Mouse (Mus musculus): Measurements from ENCODE around the gene Lct. TPM values are rescaled to one million over a fixed set of nuclear protein-coding genes. Genes with fewer than 3 reads are reported as not detected.

Gene Lct
- polyA plus RNA-seq (2015; fragmentation: Nextera tagmentation; extraction: Ambion mirVana) = 0.07 and 0.08 TPM in 2 replicates

DNA sequence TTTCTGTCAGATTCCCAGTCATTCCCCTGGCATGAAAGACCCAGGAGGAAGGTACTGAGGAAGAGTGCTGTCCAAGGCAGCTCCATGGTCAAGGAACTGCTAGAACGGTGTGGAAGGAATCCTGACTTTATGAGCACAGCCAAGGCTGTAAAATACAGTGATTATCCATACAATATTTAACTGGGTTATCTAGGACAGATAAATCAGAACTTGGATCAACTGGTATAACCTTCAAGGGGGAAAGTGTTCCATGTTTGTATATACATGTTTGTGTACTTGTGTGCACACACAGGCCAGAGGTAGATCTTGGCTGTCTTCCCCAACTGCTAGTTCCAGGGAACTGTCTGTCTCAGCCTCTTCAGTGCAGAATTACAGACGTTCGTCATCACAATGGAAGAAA lies at the start of gene Lct:
Lct (minus strand) TSS at position 101 of the 400 bp plus-strand sequence.
- H3K36me3 ChIP-seq = peaks cover 62% of the 10 kb centered on the region
- H3K4me2 ChIP-seq (replicated peaks) = no peak within 1 kb of the TSS
- no peaks in the 10 kb centered on the region for H3K9me3 ChIP-seq (replicated peaks)
- WGBS = 88% methylated on average over 3 of the region's 3 CpGs
- no peak within 1 kb of the TSS for H3K27ac ChIP-seq (replicated peaks)
- H3K27me3 ChIP-seq = no peaks in the 10 kb centered on the region
- H3K9ac ChIP-seq = no peak within 1 kb of the TSS
- H3K4me1 ChIP-seq = no peaks in the 10 kb centered on the region
- no peak for ATAC-seq (ENCODE audit: insufficient number of reproducible peaks, low FRiP score, low TSS enrichment, low read depth)
- no peak within 1 kb of the TSS for H3K4me3 ChIP-seq (replicated peaks)

DNA sequence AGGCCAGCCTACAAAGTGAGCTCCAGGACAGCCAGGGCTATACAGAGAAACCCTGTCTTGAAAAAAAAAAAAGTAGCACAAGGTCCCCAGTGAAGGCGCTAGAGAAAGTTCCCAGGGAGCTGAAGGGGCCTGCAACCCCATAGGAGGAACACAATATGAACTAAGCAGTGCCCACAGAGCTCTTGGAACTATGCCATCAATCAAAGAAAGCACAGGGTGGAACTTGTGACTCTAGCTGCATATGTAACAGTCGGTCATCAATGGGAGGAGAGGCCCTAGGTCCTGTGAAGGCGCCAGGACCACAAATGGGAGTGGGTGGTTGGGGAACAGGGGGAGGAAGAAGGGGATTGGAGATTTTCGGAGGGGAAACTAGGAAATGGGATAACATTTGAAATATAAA lies 48.7 kb upstream of the Lct start:
- no peaks in the 10 kb centered on the region for H3K27me3 ChIP-seq
- peaks cover 30% of the 10 kb centered on the region for H3K36me3 ChIP-seq
- H3K4me2 ChIP-seq (replicated peaks) = no peak overlapping the region
- ATAC-seq (ENCODE audit: insufficient number of reproducible peaks, low FRiP score, low TSS enrichment, low read depth) = no peak
- no peaks in the 10 kb centered on the region for H3K4me1 ChIP-seq
- H3K27ac ChIP-seq (replicated peaks) = no peak overlapping the region
- no peak overlapping the region for H3K9ac ChIP-seq
- H3K9me3 ChIP-seq (replicated peaks) = no peaks in the 10 kb centered on the region
- H3K4me3 ChIP-seq (replicated peaks) = no peak overlapping the region
- WGBS = 98% methylated on average over 4 of the region's 4 CpGs

DNA sequence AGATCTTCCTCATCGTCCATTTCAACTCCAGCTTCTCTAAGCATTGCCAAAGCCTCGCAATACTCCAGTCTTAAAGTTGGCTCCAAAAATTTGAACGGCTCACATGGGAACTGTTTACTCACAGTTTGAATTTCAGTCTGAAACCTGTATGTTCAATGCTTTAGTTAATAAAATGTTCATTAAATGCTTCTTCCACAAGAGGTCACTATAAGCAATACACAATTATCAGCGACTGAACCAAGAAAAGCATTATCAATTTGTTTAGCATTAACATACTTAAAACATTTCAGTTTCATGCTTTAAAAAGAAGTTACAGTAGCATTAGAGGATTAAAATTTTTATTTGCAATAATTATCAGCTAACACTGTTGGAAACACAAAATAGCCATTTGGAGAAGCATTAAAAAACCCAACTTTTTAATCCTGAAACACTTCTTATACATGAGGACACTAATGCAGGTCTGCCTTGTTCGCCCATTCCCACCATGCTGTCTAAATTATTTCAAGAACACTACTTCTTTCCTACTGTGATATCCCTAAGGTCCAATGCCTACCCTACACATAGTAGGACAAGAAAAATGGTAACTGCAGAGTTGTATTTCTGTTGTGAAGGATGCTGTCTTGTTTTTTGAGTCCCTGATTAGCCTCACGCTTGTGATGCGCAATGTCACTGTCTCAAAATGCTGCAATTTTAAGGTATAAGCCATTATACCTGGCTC lies 44.2 kb upstream of the Lct start:
- ATAC-seq (ENCODE audit: insufficient number of reproducible peaks, low FRiP score, low TSS enrichment, low read depth) = no peak
- H3K4me3 ChIP-seq (replicated peaks) = no peak overlapping the region
- 82% methylated on average over 7 of the region's 7 CpGs for WGBS

DNA sequence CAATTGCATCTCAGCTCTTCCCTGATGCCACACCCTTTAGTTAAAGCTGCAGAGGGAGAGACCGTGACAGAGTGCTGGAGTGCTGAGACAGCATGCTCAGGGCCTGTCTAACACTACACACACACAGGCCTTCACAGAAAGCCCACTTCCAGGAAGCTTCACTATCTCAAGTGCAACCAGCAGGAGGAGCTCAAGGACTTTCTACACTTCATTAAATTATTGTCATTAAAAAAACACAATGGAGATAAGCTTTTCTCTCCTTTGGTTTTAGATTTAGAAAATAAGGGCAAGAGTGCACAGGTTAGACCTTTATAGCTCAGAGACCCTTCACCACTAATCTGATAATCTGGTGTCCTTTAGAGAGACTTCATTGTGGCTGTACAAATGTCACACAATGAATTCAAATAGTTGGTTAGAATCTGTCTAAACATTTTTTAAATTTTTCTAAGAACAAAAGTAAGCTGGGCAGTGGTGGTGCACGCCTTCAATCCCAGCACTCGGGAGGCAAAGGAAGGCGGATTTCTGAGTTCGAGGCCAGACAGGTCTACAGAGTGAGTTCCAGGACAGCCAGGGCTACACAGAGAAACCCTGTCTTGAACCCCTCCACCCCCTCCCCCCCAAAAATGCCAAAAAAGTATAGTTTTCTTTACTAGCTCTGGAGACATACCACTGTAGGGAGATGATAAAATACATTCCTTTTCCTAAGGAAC lies 40.8 kb upstream of the Lct start:
- Histone ChIP-seq H3K27ac (replicated peaks) (no peak overlapping the region), H3K4me1 (no peaks in the 10 kb centered on the region), H3K9me3 (replicated peaks) (no peaks in the 10 kb centered on the region), H3K4me2 (replicated peaks) (no peak overlapping the region), H3K9ac (no peak overlapping the region), H3K4me3 (replicated peaks) (no peak overlapping the region), H3K27me3 (no peaks in the 10 kb centered on the region), H3K36me3 (peaks cover 24% of the 10 kb centered on the region)
- WGBS = 71% methylated on average over 5 of the region's 5 CpGs
- no peak for ATAC-seq (ENCODE audit: insufficient number of reproducible peaks, low FRiP score, low TSS enrichment, low read depth)

More for the DNA sequence above, 44.2 kb upstream of the Lct start:
- Histone ChIP-seq H3K27me3 (no peaks in the 10 kb centered on the region), H3K4me2 (replicated peaks) (no peak overlapping the region), H3K9ac (no peak overlapping the region), H3K9me3 (replicated peaks) (no peaks in the 10 kb centered on the region), H3K27ac (replicated peaks) (no peak overlapping the region), H3K36me3 (peaks cover 27% of the 10 kb centered on the region), H3K4me1 (no peaks in the 10 kb centered on the region)

DNA sequence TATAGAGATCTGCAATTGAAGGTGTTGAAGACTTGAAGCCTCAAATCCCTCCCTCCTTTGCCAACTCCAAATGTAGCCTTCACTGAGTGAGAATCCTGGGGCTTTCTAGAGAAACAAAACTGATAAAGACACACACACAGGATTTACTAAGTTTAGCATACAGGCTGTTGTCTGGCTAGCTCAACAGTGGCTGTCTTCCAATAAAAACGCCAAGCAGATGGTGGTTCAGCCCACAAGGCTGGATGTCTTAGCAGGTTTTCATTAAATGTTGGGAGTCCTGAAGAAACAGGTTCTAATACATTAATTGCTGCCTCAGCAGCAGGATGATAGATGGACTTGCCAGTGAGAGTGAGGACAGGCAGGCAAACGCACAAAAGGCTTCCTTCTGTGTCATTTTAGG lies 32.5 kb upstream of the Lct start:
- Histone ChIP-seq H3K4me3 (replicated peaks) (no peak overlapping the region), H3K27me3 (no peaks in the 10 kb centered on the region), H3K9me3 (replicated peaks) (no peaks in the 10 kb centered on the region), H3K4me2 (replicated peaks) (no peak overlapping the region), H3K27ac (replicated peaks) (no peak overlapping the region), H3K9ac (no peak overlapping the region), H3K36me3 (peaks cover 28% of the 10 kb centered on the region), H3K4me1 (peaks cover 26% of the 10 kb centered on the region)
- 47% methylated on average over 2 of the region's 2 CpGs for WGBS
- ATAC-seq (ENCODE audit: insufficient number of reproducible peaks, low FRiP score, low TSS enrichment, low read depth) = no peak

DNA sequence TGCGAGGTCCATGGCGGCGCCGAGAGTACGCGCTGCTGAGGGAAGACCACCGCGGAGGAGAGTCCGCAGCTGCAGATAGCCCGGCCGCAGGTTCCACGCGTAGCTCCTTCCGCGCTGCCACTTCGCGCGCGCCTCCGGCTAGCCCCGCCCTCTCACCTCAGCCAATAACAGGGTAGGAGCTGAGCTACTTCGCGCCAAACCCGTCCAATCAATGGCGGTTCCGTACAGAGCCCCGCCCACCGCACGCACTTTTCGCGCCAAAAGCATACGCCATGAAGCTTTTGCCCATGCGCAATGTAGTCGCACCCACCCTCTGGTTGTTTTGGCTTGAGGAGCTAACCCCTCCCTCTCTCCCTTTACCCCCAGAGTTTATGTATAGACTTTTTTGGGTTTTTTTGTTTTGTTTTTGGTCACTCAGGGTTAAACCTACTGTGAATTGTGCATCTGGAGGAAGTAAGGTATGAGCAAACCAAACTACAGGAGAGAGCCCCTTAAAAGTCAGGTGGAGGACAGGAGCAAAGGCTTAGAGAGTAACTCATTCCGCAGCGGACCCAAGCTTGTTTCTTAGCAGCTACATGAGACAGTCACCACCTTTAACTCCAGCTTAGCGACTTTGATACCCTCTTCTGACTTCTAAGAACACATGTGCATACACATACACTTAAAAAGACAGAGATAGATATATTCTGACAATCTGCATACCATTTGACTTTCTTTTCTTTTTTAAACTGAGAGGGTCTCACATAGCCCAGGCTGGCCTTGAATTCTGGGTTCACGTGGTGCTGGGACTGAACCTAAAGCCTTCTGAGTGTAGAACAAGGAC lies 31.6 kb upstream of the Lct start, which contains the start of gene Mcm6:
Mcm6 (minus strand) TSS at position 111 of the 823 bp plus-strand sequence.
- Histone ChIP-seq H3K27ac (replicated peaks) (peak within 1 kb of the TSS; percentile 93), H3K36me3 (peaks cover 30% of the 10 kb centered on the region), H3K4me3 (replicated peaks) (peak within 1 kb of the TSS; percentile 84), H3K4me1 (peaks cover 26% of the 10 kb centered on the region), H3K9ac (peak within 1 kb of the TSS; percentile 74), H3K27me3 (no peaks in the 10 kb centered on the region), H3K9me3 (replicated peaks) (no peaks in the 10 kb centered on the region), H3K4me2 (replicated peaks) (peak within 1 kb of the TSS; percentile 63)
- WGBS = 1% methylated on average over 38 of the region's 38 CpGs
- peak; percentile 99 for ATAC-seq (ENCODE audit: insufficient number of reproducible peaks, low FRiP score, low TSS enrichment, low read depth)

DNA sequence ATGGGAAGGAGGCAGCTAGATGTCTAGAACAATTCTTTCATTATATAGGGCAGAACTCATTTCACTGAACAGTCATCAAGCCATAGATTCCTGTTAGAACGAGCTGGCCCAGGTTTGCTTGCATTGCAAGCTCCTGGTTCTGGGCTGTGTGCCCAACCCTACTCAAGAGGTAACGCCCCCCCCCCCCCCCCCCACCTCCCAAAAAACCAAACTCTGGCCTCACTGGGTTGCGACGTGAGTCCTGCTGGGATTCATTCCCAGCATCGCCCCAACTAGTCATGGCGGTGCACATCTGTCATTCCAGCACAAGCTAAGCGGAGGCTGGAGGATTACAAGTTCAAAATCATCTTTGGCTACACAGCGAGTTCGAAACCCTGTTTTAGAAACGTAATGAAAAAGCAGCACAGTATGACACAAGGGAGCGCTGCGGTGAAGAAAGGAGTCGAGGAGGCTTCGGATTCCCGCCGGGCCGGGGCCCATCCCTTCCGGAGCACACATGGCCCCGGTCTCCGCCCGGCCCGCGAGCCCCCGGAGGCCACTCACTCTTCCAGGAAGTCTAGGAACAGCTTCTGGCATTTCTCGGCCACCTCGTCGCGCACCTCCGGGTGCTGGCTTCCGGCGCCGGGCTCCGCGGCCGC lies 30.9 kb upstream of the Lct start:
- H3K27me3 ChIP-seq = no peaks in the 10 kb centered on the region
- peak overlapping the region; percentile 63 for H3K4me2 ChIP-seq (replicated peaks)
- peak; percentile 80 for ATAC-seq (ENCODE audit: insufficient number of reproducible peaks, low FRiP score, low TSS enrichment, low read depth)
- H3K4me1 ChIP-seq = peaks cover 26% of the 10 kb centered on the region
- peak overlapping the region; percentile 74 for H3K9ac ChIP-seq
- H3K36me3 ChIP-seq = peaks cover 26% of the 10 kb centered on the region
- H3K4me3 ChIP-seq (replicated peaks) = peak overlapping the region; percentile 84
- WGBS = under 1% methylated on average over 35 of the region's 35 CpGs
- no peaks in the 10 kb centered on the region for H3K9me3 ChIP-seq (replicated peaks)
- peak overlapping the region; percentile 93 for H3K27ac ChIP-seq (replicated peaks)

DNA sequence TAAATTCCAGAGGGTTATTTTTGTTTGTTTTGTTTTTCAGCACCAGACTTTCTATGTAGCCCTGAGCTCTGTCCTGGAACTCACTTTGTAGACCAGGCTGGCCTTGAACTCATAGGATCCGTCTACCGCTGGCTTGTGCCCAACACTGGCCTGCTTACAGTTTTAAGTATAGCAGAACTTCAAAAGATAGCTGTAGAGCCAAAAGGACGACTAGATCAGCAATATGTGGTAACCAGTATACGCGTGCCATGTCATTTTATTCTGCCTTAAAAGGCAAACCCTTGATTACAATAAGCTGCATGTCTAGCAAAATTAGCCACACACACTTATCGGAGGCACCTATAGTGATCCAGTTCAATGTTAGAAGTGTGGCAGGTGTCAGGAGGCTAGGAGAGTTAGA lies 30.2 kb upstream of the Lct start:
- Histone ChIP-seq H3K36me3 (peaks cover 32% of the 10 kb centered on the region), H3K27ac (replicated peaks) (peak overlapping the region; percentile 93), H3K4me2 (replicated peaks) (peak overlapping the region; percentile 63), H3K27me3 (no peaks in the 10 kb centered on the region), H3K9ac (peak overlapping the region; percentile 18; the same call in 1 of the 2 replicates), H3K4me3 (replicated peaks) (peak overlapping the region; percentile 84), H3K9me3 (replicated peaks) (no peaks in the 10 kb centered on the region), H3K4me1 (peaks cover 26% of the 10 kb centered on the region)
- ATAC-seq (ENCODE audit: insufficient number of reproducible peaks, low FRiP score, low TSS enrichment, low read depth) = no peak
- 51% methylated on average over 6 of the region's 6 CpGs for WGBS

DNA sequence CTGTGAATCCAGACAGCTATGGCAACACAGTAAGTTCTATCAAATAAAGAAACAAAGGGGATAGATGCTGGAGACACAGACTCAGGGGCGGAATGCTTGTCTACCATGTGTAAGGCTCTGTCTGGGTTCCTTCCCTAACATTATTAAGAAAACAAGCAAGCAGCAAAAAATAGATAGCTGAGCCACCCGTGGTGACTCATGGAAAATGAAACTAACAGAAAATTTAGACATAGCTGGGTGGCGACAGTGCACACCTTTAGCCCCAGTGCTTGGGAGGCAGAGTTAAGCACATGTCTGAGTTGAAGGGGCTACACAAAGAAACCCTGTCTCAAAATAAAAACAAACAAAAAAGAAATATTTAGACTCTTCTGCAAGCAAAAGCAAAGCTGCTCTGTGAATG lies 29.3 kb upstream of the Lct start:
- Histone ChIP-seq H3K27ac (replicated peaks) (no peak overlapping the region), H3K27me3 (no peaks in the 10 kb centered on the region), H3K9ac (no peak overlapping the region), H3K4me2 (replicated peaks) (peak overlapping the region; percentile 63), H3K9me3 (replicated peaks) (no peaks in the 10 kb centered on the region), H3K36me3 (peaks cover 27% of the 10 kb centered on the region), H3K4me1 (peaks cover 26% of the 10 kb centered on the region), H3K4me3 (replicated peaks) (peak overlapping the region; percentile 84)
- no peak for ATAC-seq (ENCODE audit: insufficient number of reproducible peaks, low FRiP score, low TSS enrichment, low read depth)
- 43% methylated on average over 3 of the region's 3 CpGs for WGBS

DNA sequence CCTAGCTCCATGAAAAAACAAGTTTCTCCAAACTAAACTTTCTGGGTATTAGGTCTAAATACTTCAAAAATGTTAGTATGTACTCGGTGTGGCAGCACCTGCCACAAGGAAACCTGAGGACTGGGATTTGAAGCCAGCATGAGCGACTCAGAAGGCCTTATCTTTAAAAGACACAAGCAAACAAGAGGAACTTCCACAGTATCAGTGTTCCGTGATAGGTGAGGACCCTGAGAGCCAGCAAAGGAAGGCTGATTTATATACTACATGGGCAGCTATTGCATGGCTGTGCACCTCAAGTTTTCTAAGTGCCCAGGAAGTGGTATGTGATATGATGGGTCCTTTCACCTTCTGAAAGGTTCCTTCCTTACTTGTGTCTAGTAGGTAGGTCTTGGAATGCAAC lies 25.0 kb upstream of the Lct start:
- Histone ChIP-seq H3K27ac (replicated peaks) (no peak overlapping the region), H3K4me1 (peaks cover 14% of the 10 kb centered on the region), H3K9me3 (replicated peaks) (no peaks in the 10 kb centered on the region), H3K36me3 (peaks cover 53% of the 10 kb centered on the region), H3K4me3 (replicated peaks) (no peak overlapping the region), H3K4me2 (replicated peaks) (no peak overlapping the region), H3K27me3 (no peaks in the 10 kb centered on the region), H3K9ac (no peak overlapping the region)
- WGBS = 85% methylated on average over 3 of the region's 3 CpGs
- ATAC-seq (ENCODE audit: insufficient number of reproducible peaks, low FRiP score, low TSS enrichment, low read depth) = no peak

DNA sequence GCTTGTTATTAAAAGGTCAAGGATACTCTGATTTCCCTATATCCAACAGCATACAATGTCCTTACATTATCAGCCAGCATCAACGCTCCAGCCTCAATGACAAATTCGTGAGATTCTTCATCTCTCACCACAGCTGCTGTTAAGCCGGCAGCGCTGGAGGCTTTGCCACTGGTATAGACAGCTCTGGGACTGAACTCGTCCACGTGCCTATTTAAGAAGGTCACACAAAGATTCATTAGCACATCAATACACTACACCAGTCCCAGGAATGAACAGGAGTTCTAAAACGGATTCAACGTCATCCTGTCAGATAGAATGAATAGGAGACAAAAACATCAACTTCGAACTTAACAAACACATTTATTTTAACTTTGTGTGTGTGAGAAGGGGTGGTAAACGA lies 16.1 kb upstream of the Lct start:
- Histone ChIP-seq H3K4me1 (no peaks in the 10 kb centered on the region), H3K27me3 (no peaks in the 10 kb centered on the region), H3K4me2 (replicated peaks) (no peak overlapping the region), H3K9ac (no peak overlapping the region), H3K4me3 (replicated peaks) (no peak overlapping the region), H3K27ac (replicated peaks) (no peak overlapping the region), H3K9me3 (replicated peaks) (no peaks in the 10 kb centered on the region), H3K36me3 (peaks cover 82% of the 10 kb centered on the region)
- ATAC-seq (ENCODE audit: insufficient number of reproducible peaks, low FRiP score, low TSS enrichment, low read depth) = no peak
- WGBS = 88% methylated on average over 10 of the region's 10 CpGs
